Mouse (Mus musculus) bone marrow, adult 2 months (tissue): ENCODE measurements around the gene Fnip2.

Source experiments
- CTCF ChIP-seq: fragments of 200-500 bp; IDR thresholded peaks from 2 replicates; pipeline ENCODE4 v1.5.1; 2011; ENCODE audit warnings: low read length, control low read depth; ENCODE audit not compliant: control insufficient read depth, insufficient read depth
- POLR2A ChIP-seq: fragments of 200-500 bp; IDR thresholded peaks from 2 replicates; pipeline ENCODE4 v1.6.1; 2011; ENCODE audit warnings: low read depth, mild to moderate bottlenecking, control low read depth, low read length, borderline replicate concordance; ENCODE audit not compliant: control insufficient read depth

DNA sequence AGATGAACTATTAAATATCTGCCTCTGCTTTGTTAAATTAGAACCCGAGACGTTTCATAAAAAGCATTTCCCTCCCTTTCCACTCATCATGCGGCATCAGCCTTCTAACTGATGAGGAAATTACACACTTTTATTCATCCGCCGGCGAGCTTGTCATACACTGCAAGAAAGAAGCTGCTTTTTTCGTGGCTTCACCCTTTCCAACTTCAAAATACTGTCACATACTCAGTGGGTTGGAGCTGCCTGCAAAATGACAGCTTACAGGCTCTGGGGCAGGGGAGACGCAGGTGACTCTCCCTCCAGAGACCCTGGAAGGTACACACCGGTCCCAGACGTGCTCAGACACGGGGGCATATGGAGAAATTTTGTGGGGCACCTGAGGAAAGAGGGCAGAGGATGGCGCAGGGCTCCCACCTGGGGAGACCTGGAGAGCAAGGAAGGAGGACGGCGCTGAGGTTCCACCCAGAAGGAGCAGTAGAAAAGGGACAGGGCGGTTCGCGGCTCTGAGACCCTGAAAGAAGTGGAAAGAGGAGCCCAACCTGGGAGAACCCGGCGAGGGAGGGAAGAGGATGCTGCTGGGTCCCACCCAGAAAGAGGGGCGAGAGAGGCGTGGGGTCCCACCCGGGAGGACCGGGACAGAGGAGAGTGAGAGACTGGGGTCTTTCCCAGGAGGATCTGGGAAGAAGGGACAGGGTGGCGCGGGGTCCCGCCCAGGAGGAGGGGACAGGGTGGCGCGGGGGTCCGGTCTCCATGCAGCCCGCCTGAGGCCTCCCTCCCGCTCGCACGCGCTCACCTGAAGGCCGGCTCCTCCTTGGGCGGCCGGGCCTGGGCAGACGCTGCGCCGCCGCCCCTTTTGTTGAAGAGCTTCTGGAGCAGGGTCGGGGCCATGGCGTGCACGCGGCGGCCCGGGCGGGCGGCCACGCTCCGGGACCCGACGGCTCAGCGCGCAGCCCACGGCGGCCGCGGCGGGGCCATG lies 592 bp downstream of the Fnip2 start:
- no peak for TF ChIP-seq CTCF
- no peak for TF ChIP-seq POLR2A
